7 mouse cellular contexts compared by ENCODE assay signal in genomic region chr9:58554056-58554907, GRCm38 (mm10). TPM values are rescaled to one million over a fixed set of nuclear protein-coding genes. Genes with fewer than 3 reads are reported as not detected.
A peak's percentile ranks its signal among the peaks of the same experiment; 100 is the strongest.
DNase-seq lines count a peak whose midpoint lies in the region; ATAC-seq and TF ChIP-seq lines count a peak whose summit lies in the region.

No protein-coding gene starts in this region.

- peak overlapping the region; percentile 95 to 98 for H3K4me3 ChIP-seq in heart, embryonic 14.5 days (ENCODE audit: control insufficient read depth in 1 of 2, insufficient read depth in 1 of 2, low read depth in 1 of 2, low read length in 2 of 2)
- H3K4me3 ChIP-seq in liver, postnatal 0 days (ENCODE audit: low read depth, low read length) = peak overlapping the region; percentile 65

- no peaks in the 10 kb centered on the region for H3K9me3 ChIP-seq in heart, embryonic 14.5 days (ENCODE audit: control insufficient read depth, low read length)
- no peaks in the 10 kb centered on the region for H3K9me3 ChIP-seq in liver, postnatal 0 days (ENCODE audit: low read length)

- H3K27ac ChIP-seq in heart, embryonic 14.5 days (replicated peaks in 1 of 2; ENCODE audit: control insufficient read depth in 1 of 2, insufficient read depth in 1 of 2, low read depth in 2 of 2, low read length in 2 of 2) = peak overlapping the region; percentile 86 to 96
- H3K27ac ChIP-seq in liver, postnatal 0 days (ENCODE audit: low read depth) = peak overlapping the region; percentile 29; the same call in 1 of the 2 replicates

- peaks cover 12 to 22% of the 10 kb centered on the region in 2 experiments for H3K4me1 ChIP-seq in heart, embryonic 14.5 days (ENCODE audit: control insufficient read depth in 2 of 2, insufficient read depth in 2 of 2, low read length in 2 of 2)
- peaks cover 14% of the 10 kb centered on the region for H3K4me1 ChIP-seq in liver, postnatal 0 days (ENCODE audit: insufficient read depth)

- no peak for TF ChIP-seq EP300 in liver, postnatal 0 days (IDR thresholded peaks at IDR 0.05; ENCODE audit: low read depth)

- 17% methylated on average over 23 of the region's 23 CpGs for WGBS in heart, embryonic 14.5 days
- 24% methylated on average over 23 of the region's 23 CpGs for WGBS in liver, postnatal 0 days (ENCODE audit: insufficient replicate concordance)

- peak overlapping the region; percentile 97 for H3K9ac ChIP-seq in heart, embryonic 14.5 days (ENCODE audit: low read length)
- peak overlapping the region; percentile 71 for H3K9ac ChIP-seq in liver, postnatal 0 days (replicated peaks)

- H3K4me2 ChIP-seq in heart, embryonic 14.5 days (ENCODE audit: low read length) = peak overlapping the region; percentile 89
- H3K4me2 ChIP-seq in liver, postnatal 0 days (ENCODE audit: low read depth, low read length) = peak overlapping the region; percentile 95

- DNase-seq in ovary, postnatal 36 days (ENCODE audit: low spot score) = peak; percentile 19
- no peak for DNase-seq in ovary, adult 18-20 months (ENCODE audit: low spot score)
- peak; percentile 37 for DNase-seq in embryo, embryonic 10 days (ENCODE audit: low spot score)
- DNase-seq in liver, postnatal 0 days = no peak
- DNase-seq in gastrocnemius, postnatal 4 days (ENCODE audit: low spot score in 2 of 2) = no peak
- DNase-seq in thymus, postnatal 36 days = no peak

- no peak; the same call in 1 of the 2 replicates for ATAC-seq in heart, embryonic 14.5 days (ENCODE audit: insufficient number of reproducible peaks, insufficient read depth, low FRiP score, low read depth)
- no peak for ATAC-seq in liver, postnatal 0 days

- no peaks in the 10 kb centered on the region for H3K27me3 ChIP-seq in heart, embryonic 14.5 days (ENCODE audit: control insufficient read depth, insufficient read depth, low read length)
- peaks cover 21% of the 10 kb centered on the region for H3K27me3 ChIP-seq in liver, postnatal 0 days (ENCODE audit: insufficient read depth, low read length)

- H3K36me3 ChIP-seq in heart, embryonic 14.5 days (ENCODE audit: control insufficient read depth, insufficient read depth, low read length) = no peaks in the 10 kb centered on the region
- no peaks in the 10 kb centered on the region for H3K36me3 ChIP-seq in liver, postnatal 0 days (replicated peaks; ENCODE audit: insufficient read depth, low read length)

- no peak for TF ChIP-seq CTCF in liver, postnatal 0 days (IDR thresholded peaks at IDR 0.05; ENCODE audit: low read depth)

RNA-seq across cellular contexts. Expression of gene Cd276, which starts 1.0 kb away (rescaled TPM):
- 30.9 and 31.0 TPM in 2 replicates for polyA plus RNA-seq in heart, embryonic 14.5 days (2014; fragmentation: Nextera tagmentation; extraction: Ambion mirVana)
- 1.4 and 1.5 TPM in 2 replicates for polyA plus RNA-seq in liver, postnatal 0 days (2015; fragmentation: Nextera tagmentation; extraction: Ambion mirVana)
- 10 to 100 TPM; 37.8 to 40.3 TPM for total RNA-seq in gastrocnemius, postnatal 4 days (2021)

RNA-seq across cellular contexts. Expression of gene Nptn, which starts 27.8 kb away (rescaled TPM):
- polyA plus RNA-seq in heart, embryonic 14.5 days (2014; fragmentation: Nextera tagmentation; extraction: Ambion mirVana) = 133 and 136 TPM in 2 replicates
- polyA plus RNA-seq in liver, postnatal 0 days (2015; fragmentation: Nextera tagmentation; extraction: Ambion mirVana) = 66.3 and 73.8 TPM in 2 replicates
- total RNA-seq in gastrocnemius, postnatal 4 days (2021) = 100 to 1,000 TPM; 103 to 128 TPM

Comparison
In these comparisons a context has a peak if more than half of its experiments do, and no peak if none do; other contexts are left out.
1. DNase-seq: peak in ovary, postnatal 36 days (single experiment) and embryo, embryonic 10 days (single experiment); none in ovary, adult 18-20 months (single experiment), liver, postnatal 0 days (single experiment), gastrocnemius, postnatal 4 days (0 of 2) and thymus, postnatal 36 days (0 of 2).
2. RNA of gene Cd276, which starts 1.0 kb away (polyA plus RNA-seq): 30.9 to 31.0 TPM in heart, embryonic 14.5 days; 1.4 to 1.5 TPM in liver, postnatal 0 days; every median in the first group is over 10 times any median in the second.